Mouse (Mus musculus) ES-E14 (cell line): ENCODE measurements around the gene Gm47959. TPM values are rescaled to one million over a fixed set of nuclear protein-coding genes. Genes with fewer than 3 reads are reported as not detected.

Experiments
- DNase-seq: peaks from one replicate; pipeline ENCODE4 v3.0.0-alpha.2; 2013; ENCODE audit warnings: low read depth, low spot score
- H3K27ac ChIP-seq: 2 replicates; pipeline ENCODE4 v1.5.1; 2012; ENCODE audit warnings: low read depth, mild to moderate bottlenecking, low read length, moderate library complexity, mixed read lengths; ENCODE audit not compliant: poor library complexity, insufficient read depth, severe bottlenecking
- H3K36me3 ChIP-seq: 2 replicates; pipeline ENCODE4 v1.6.1; 2012; ENCODE audit warnings: mild to moderate bottlenecking, low read length, moderate library complexity, mixed read lengths; ENCODE audit not compliant: control insufficient read depth, poor library complexity, insufficient read depth, severe bottlenecking
- H3K4me1 ChIP-seq, 2 experiments: fragments of 150-350 bp in 1 of 2; sonication (generic) in 1 of 2; 2 replicates each; pipeline ENCODE4 v1.6.1; 2012; ENCODE audit warnings: low read length in 2 of 2, mild to moderate bottlenecking in 1 of 2, mixed read lengths in 1 of 2; ENCODE audit not compliant: control insufficient read depth in 2 of 2, insufficient read depth in 2 of 2, poor library complexity in 1 of 2
- H3K4me3 ChIP-seq, 2 experiments: fragments of 150-350 bp in 1 of 2; sonication (generic) in 1 of 2; 2 replicates each; pipeline ENCODE4 v1.5.1; 2012; ENCODE audit warnings: low read length in 2 of 2, low read depth in 1 of 2, mild to moderate bottlenecking in 1 of 2, mixed read lengths in 1 of 2; ENCODE audit not compliant: insufficient read depth in 1 of 2, poor library complexity in 1 of 2, severe bottlenecking in 1 of 2
- H3K9ac ChIP-seq: 2 replicates; pipeline ENCODE4 v1.6.1; 2012; ENCODE audit warnings: low read depth, mild to moderate bottlenecking, low read length, mixed read lengths; ENCODE audit not compliant: poor library complexity, insufficient read depth, severe bottlenecking
- H3K9me3 ChIP-seq: fragments of 150-350 bp; sonication (generic); 2 replicates; pipeline ENCODE4 v1.6.1; 2012; ENCODE audit warnings: low read depth, mild to moderate bottlenecking, low read length; ENCODE audit not compliant: control insufficient read depth, insufficient read depth
- CHD2 ChIP-seq: IDR thresholded peaks from 2 replicates; pipeline ENCODE4 v1.6.1; 2014; ENCODE audit warnings: mild to moderate bottlenecking, low read depth, low read length, inconsistent platforms
- HCFC1 ChIP-seq: IDR thresholded peaks from 2 replicates; pipeline ENCODE4 v1.6.1; 2012; ENCODE audit warnings: low read length, inconsistent platforms, borderline replicate concordance; ENCODE audit not compliant: insufficient read depth
- MAFK ChIP-seq: IDR thresholded peaks from 2 replicates; pipeline ENCODE4 v1.6.1; 2014; ENCODE audit warnings: mild to moderate bottlenecking, low read depth, low read length, inconsistent platforms; ENCODE audit not compliant: insufficient read depth
- ZC3H11A ChIP-seq: IDR thresholded peaks from 2 replicates; pipeline ENCODE4 v1.6.1; 2012; ENCODE audit warnings: low read depth, mild to moderate bottlenecking, inconsistent platforms, low read length, borderline replicate concordance
- ZNF384 ChIP-seq: IDR thresholded peaks from 2 replicates; pipeline ENCODE4 v1.6.1; 2012; ENCODE audit warnings: low read depth, low read length, inconsistent platforms
- in situ Hi-C, 2 experiments: fragments of 600-800 bp; cut with MboI; formaldehyde crosslinking; loops; one replicate each; pipeline ENCODE4 v1.15.1; 2025; ENCODE audit warnings: low sequenced_read_pairs in 2 of 2, inconsistent platforms in 1 of 2; ENCODE audit not compliant: unreplicated experiment in 2 of 2
- total RNA-seq: library from RNA; depleted of rRNA; stranded (reverse); fragments of 300-350 nt; gene quantifications from 2 replicates; pipeline ENCODE4 v1.2.3, GENCODE M21; 2012

The Gm47959 gene
- total RNA-seq, 1 experiment = not detected

DNA sequence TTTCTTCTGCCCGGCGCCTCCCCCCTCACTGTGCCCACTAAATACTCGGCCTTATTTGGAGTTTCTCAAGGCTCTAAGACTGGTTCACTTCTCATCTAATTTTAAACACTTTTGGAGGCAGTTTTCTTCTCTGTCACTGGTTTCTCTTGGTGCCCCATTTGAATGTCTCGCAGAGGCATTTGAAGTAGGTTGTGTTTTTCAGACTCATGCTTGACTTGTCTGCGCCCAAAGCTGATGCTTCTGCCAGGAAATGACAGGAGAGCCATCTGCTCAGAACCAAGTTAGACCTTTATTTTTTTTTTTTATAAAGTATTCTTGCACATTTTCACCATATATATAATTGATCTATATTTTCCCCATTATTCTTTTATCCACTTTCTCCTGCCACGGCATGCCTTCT is 13.6 kb upstream of the Gm47959 start:
- no peaks in the 10 kb centered on the region for H3K4me1 ChIP-seq
- no peak overlapping the region for H3K27ac ChIP-seq
- no peaks in the 10 kb centered on the region for H3K9me3 ChIP-seq
- no peaks in the 10 kb centered on the region for H3K36me3 ChIP-seq
- H3K9ac ChIP-seq = no peak overlapping the region
- no peak for TF ChIP-seq HCFC1
- no peak for TF ChIP-seq CHD2
- no peak for TF ChIP-seq MAFK
- TF ChIP-seq ZC3H11A = no peak
- H3K4me3 ChIP-seq = no peak overlapping the region
- in situ Hi-C loops = loop anchor here (10.0 to 25.0 kb wide), 2 partner anchors 174 to 182 kb away; no protein-coding TSS in a partner anchor
- DNase-seq = no peak

DNA sequence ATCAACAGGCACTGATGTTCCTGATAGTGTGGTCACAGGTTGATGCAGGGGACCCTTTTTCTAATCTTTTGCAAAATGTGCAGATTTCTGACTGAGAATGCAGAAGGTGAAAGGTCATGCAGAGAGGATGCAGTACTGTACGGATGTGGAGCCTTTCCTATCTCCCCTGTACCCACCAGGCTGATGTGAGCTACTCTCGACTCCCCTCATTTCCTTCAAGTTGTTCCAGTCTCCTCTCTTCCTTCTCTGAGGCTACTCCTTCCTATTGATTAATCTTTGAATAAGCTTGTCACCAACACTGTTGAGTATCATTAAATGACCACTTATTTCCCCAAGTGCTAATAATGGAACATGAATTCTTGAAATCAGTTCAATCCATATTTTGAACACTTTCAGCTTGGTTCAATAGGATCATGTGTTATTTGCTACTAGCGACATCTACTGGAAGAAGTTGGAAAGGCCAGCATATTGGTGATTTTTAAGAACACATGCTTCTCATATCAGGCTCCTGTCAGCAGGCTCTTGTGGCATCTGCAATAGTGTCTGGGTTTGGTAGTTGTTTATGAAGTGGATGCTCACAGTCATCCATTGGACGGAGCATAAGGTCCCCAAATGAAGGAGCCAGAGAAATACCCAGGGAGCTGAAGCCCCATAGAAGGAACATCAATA is 12.7 kb upstream of the Gm47959 start:
- H3K4me3 ChIP-seq = no peak overlapping the region
- H3K36me3 ChIP-seq = no peaks in the 10 kb centered on the region
- H3K4me1 ChIP-seq = no peaks in the 10 kb centered on the region
- H3K9ac ChIP-seq = no peak overlapping the region
- TF ChIP-seq ZNF384 = no peak
- TF ChIP-seq HCFC1 = no peak
- no peak for TF ChIP-seq MAFK
- TF ChIP-seq ZC3H11A = peak; percentile 43; the same call in 1 of the 2 replicates
- no peak for TF ChIP-seq CHD2
- H3K9me3 ChIP-seq = no peaks in the 10 kb centered on the region
- no peak overlapping the region for H3K27ac ChIP-seq
- DNase-seq = peak; percentile 63
- in situ Hi-C loops = loop anchor here (10.0 to 25.0 kb wide), 2 partner anchors 175 to 183 kb away; no protein-coding TSS in a partner anchor

DNA sequence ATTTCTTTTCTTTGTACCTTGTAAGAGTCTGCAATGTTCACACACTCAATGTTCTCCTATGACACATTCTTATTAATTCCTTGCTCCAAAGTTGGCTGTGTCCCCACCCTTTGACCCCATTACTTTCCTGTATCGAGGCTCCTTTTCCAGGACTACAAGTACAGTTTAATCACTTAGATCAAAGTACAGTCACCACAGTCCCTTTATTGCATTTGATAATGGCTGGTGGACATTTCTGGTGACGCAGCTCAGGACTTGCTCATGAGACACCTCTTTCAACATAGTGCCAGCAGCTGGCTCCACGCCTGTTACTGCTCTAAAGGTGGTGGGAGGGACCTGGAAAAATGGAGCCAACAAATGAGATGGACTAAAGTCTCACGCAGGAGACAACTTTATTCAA is 9.3 kb upstream of the Gm47959 start:
- Histone ChIP-seq H3K4me3 (no peak overlapping the region), H3K27ac (no peak overlapping the region), H3K9me3 (no peaks in the 10 kb centered on the region), H3K4me1 (no peaks in the 10 kb centered on the region), H3K36me3 (no peaks in the 10 kb centered on the region), H3K9ac (no peak overlapping the region)
- in situ Hi-C loops = loop anchor here in 1 of 2 experiments (25.0 kb wide), 1 partner anchor 179 kb away; no protein-coding TSS in a partner anchor
- TF ChIP-seq HCFC1 (no peak), ZC3H11A (no peak), ZNF384 (no peak), CHD2 (no peak), MAFK (no peak)
- DNase-seq = no peak

DNA sequence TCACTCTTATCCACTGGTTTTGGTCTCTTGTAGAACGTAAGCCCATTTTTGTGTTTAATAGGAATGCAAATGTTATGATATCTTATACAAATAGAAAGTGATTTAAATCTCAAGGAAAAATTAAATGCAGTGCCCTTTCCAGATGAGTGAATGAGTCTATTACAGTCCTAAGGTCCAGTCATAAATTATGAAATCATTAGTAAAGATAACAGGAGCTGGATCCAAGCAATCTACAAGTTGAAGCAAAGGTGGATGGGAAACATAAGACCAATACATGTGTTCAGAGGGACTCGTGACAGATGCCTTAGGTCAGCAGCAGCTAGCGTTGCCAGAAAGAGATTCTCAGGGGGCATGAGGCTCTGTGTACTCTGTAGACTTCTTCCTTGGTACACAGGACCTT is 8.8 kb upstream of the Gm47959 start:
- no peak for TF ChIP-seq ZC3H11A
- TF ChIP-seq MAFK = no peak
- no peak for TF ChIP-seq ZNF384
- no peak for TF ChIP-seq HCFC1
- no peak for TF ChIP-seq CHD2
- no peaks in the 10 kb centered on the region for H3K4me1 ChIP-seq
- H3K9me3 ChIP-seq = no peaks in the 10 kb centered on the region
- H3K4me3 ChIP-seq = no peak overlapping the region
- H3K36me3 ChIP-seq = no peaks in the 10 kb centered on the region
- in situ Hi-C loops = loop anchor here in 1 of 2 experiments (25.0 kb wide), 1 partner anchor 179 kb away; no protein-coding TSS in a partner anchor
- DNase-seq = no peak
- H3K27ac ChIP-seq = no peak overlapping the region
- no peak overlapping the region for H3K9ac ChIP-seq
